Comparison of ENCODE assay signal across 29 mouse cellular contexts in the genomic region with DNA sequence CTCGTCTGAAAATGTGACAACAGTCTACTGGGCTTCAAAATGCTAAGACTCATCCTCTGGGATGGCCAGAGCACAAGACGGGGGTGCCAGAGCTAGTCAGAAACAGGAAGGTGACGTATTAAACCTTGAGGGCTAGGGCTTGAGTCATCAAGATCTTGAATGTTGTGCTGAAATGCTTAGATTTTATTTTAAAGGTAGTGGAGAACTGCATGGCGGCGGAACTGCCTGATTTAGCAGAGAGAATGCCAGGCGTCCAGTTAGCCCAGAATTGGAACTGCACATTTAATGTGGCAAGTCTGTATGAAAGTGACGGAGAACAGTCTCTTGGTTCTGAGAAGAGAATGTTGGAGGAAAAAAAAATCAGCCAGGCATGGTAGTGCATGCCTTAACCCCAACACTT. TPM values are rescaled to one million over a fixed set of nuclear protein-coding genes. Genes with fewer than 3 reads are reported as not detected.
"Had no signal": no experiment of that assay in that cellular context is flagged by ENCODE, and none has a peak within 500 bp of the region (broad histone marks: within the 10 kb centered on the region; RNA-seq: fewer than 3 reads in every experiment).

No protein-coding gene starts in this region.

- H3K27me3 ChIP-seq: hindbrain, embryonic 15.5 days had no signal

- DNase-seq: gastrocnemius, adult 2 months; gastrocnemius, postnatal 10 days; gastrocnemius, postnatal 25 days; heart, adult 18-20 months; heart, postnatal 10 days; heart, postnatal 4 days; kidney, adult 18-20 months; kidney, adult 8-10 months; kidney, postnatal 10 days; kidney, postnatal 25 days; kidney, postnatal 4 days; liver; liver, embryonic 13.5 days had no signal

- H3K36me3 ChIP-seq: heart, embryonic 10.5 days; heart, embryonic 12.5 days; hindbrain, embryonic 10.5 days; hindbrain, embryonic 13.5 days; hindbrain, embryonic 15.5 days; intestine, embryonic 15.5 days; limb, embryonic 10.5 days; limb, embryonic 12.5 days; liver, embryonic 13.5 days; liver, embryonic 15.5 days had no signal

- H3K9ac ChIP-seq: heart, embryonic 12.5 days; hindbrain, embryonic 13.5 days; hindbrain, embryonic 15.5 days; intestine, embryonic 15.5 days; limb, embryonic 12.5 days; liver, embryonic 13.5 days; liver, embryonic 15.5 days had no signal

- H3K4me2 ChIP-seq: heart, embryonic 12.5 days; hindbrain, embryonic 13.5 days; hindbrain, embryonic 15.5 days; intestine, embryonic 15.5 days; limb, embryonic 12.5 days; liver, embryonic 11.5 days; liver, embryonic 13.5 days; liver, embryonic 15.5 days had no signal

- ATAC-seq: inflammation-experienced regulatory T-cells, adult 6 months; intestine, embryonic 15.5 days; intestine, postnatal 0 days had no signal

- H3K27ac ChIP-seq: gastrocnemius, adult 2 months; heart, embryonic 10.5 days; hindbrain, embryonic 10.5 days; hindbrain, embryonic 15.5 days; intestine, embryonic 15.5 days; layer of hippocampus, adult 2 months; limb, embryonic 10.5 days; limb, embryonic 12.5 days; liver, embryonic 13.5 days; liver, embryonic 15.5 days had no signal

- H3K4me3 ChIP-seq: gastrocnemius, adult 2 months; heart, embryonic 10.5 days; heart, embryonic 12.5 days; hindbrain, embryonic 10.5 days; hindbrain, embryonic 13.5 days; hindbrain, embryonic 15.5 days; intestine, embryonic 15.5 days; layer of hippocampus, adult 2 months; limb, embryonic 10.5 days; limb, embryonic 12.5 days; liver, embryonic 13.5 days; liver, embryonic 15.5 days had no signal

- H3K4me1 ChIP-seq: liver, embryonic 13.5 days; liver, embryonic 15.5 days had no signal

- H3K9me3 ChIP-seq: heart, embryonic 10.5 days; heart, embryonic 12.5 days; hindbrain, embryonic 10.5 days; hindbrain, embryonic 13.5 days; hindbrain, embryonic 15.5 days; intestine, embryonic 15.5 days; limb, embryonic 10.5 days; limb, embryonic 12.5 days; liver, embryonic 13.5 days; liver, embryonic 15.5 days had no signal

RNA-seq across cellular contexts. Expression of a gene that starts 17.1 kb away (rescaled TPM):
- polyA plus RNA-seq: inflammation-experienced regulatory T-cells, adult 6 months had no signal

RNA-seq across cellular contexts. Expression of a gene that starts 19.9 kb away (rescaled TPM):
- polyA plus RNA-seq: heart, embryonic 12.5 days; heart, embryonic 14.5 days; hindbrain, embryonic 10.5 days; hindbrain, embryonic 13.5 days; hindbrain, embryonic 15.5 days; inflammation-experienced regulatory T-cells, adult 6 months; intestine, embryonic 15.5 days; intestine, postnatal 0 days; kidney, embryonic 14.5 days; kidney, embryonic 16.5 days; liver, embryonic 11.5 days; liver, embryonic 13.5 days; liver, embryonic 15.5 days had no signal

RNA-seq across cellular contexts. Expression of a gene that starts 59.9 kb away (rescaled TPM):
- polyA plus RNA-seq: heart, embryonic 14.5 days; inflammation-experienced regulatory T-cells, adult 6 months; intestine, postnatal 0 days; kidney, embryonic 16.5 days had no signal
